Mouse (Mus musculus) urinary bladder, adult 18-20 months (tissue): ENCODE data around the gene Ap2a2.
"Not testable (repeated sequence)": the region's sequence is repeated elsewhere in the genome, so short reads cannot be mapped to it uniquely, and the experiment has no call there.

Experiments used
- DNase-seq, 2 experiments: peaks; one replicate each; pipeline ENCODE4 v3.0.0; 2022; ENCODE audit warnings: low spot score in 2 of 2, mixed read lengths in 2 of 2

Gene Ap2a2

DNA sequence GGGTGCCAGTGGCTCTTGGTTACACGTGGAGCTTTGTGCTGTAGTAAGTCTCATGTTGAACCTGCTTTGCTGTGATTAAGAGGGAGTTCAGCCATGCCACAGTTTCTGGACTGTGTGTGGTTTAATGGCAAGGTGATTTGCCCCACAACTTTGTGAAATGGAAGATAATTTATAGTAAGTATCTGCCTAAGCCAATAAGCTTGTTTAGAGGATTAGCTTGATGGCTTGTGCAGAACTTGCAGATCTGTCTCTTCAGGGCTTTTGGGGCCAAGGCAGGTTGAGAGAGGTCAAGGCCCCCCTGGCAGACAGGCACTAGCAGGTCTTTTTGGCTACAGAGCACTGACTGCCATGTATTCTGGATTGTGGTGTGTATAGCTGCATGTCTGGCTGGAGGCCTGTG is 35.0 kb downstream of the Ap2a2 start:
- DNase-seq: no peak

DNA sequence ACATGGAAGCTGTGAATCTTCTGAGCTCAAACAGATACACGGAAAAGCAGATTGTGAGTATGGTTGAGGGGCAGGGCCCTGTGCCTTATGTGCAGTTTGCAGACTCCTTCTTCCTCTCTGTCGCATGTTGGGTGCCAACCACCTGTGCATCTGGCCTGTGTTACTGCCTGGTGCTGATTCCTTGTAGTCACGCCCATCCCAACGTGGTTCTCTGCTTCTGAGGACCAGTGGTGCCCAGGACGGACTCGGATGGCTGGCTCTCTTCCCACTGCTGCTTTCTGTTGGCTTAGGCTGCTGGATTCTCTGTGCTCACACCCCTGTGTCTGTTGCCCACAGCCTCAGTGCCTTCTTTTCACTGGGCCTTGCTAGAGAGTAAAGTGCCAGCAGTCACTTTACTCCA is 35.6 kb downstream of the Ap2a2 start:
- DNase-seq: no peak

DNA sequence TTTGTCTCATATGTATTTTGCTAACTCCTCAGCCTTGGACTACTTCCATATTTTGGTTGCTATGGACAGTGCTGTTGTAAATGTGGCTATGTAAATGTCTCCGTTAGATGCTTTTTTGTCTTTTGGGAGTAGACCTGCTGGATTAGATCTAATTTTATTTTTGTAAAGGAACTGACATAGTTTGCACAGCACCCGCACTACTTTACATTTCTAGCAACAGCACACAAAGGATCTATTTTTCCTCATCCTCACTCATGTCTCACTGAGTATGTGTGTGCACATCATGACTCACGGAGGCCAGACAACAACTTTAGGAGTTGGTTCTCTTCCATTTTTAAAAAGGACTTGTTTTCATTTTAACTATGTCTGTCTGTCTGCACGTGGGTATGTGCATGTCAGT is 45.7 kb downstream of the Ap2a2 start:
- DNase-seq: no peak

DNA sequence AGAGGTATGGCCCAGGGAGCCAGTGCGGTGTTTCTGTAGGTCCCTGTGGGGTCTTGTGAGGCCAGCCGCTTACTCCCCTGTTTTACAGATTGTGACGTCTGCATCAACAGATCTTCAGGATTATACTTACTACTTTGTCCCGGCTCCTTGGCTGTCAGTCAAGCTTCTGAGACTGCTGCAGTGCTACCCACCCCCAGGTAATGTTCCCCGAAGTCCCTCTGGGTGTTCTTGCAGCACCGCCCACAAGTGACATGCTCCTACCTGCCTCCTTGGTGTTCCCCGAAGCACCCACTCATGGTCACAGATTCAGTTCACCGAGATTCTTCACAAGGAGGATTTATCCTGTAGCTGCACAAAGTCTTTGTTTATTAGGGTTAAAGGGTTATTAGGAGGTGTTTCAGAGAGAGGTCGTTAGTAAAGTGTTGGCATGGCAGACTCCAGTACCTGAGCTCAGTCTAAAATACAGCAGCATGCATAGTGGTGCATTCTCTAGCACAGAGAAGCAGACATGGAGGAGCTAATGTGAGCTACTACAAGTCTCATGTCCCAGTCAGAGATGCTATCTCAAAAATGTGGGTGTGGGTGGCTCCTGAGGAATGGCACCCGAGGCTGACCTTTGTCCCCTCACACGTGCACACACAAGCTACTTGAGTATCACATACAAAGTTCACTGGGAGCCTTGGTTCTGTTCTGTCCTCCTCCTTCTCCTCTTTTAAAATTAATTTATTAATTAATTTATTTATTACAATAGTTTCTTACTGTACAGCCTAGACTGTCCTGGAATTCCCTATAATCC is 47.9 kb downstream of the Ap2a2 start:
- DNase-seq: no peak

DNA sequence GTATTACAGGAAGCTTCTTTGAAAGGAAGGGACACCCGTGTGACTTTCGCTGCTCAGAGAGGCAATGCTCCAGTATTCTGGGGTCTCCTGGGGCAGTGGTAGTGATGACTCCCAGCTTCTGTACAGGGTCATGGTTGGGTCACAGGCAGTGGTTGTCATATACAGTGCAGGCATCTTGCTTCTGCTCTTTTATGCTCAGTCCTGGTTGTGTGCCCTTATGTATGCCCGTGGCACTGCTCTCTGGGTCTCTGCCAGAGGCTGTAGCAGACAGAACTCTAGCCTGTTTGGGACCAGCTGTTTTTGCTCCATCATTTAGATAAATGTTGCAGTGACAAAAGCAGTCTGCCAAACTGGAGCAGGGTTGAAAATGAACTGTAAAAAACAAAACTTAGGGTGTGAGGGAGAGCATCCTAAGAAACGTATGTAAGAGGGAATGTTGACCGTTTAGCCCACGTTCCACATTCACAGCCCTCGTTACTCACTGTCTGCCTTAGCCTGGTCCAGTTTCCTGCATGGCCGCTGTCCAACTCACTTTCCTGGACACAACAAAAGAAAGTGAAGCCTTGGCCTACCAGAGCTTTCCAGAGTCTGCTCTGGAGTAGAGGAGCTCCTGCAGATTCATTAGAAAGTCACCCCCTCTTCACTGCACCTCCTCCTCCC is 49.9 kb downstream of the Ap2a2 start:
- no peak for DNase-seq

DNA sequence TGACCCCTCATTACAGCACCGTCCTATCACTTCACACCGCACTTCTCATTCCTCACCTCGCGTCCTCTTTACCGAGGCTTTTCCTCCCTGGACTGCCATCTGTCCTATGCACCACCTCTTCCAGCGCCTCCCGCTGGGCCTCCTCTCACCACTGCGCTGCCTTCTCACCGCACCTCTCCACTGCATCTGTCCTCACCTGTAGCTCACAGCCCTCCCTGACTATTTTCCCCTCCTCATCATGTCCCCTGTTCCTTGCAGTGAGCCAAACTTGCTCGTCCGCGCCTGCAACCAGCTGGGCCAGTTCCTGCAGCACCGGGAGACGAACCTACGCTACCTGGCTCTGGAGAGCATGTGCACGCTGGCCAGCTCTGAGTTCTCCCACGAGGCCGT is 50.4 kb downstream of the Ap2a2 start:
- no peak for DNase-seq

DNA sequence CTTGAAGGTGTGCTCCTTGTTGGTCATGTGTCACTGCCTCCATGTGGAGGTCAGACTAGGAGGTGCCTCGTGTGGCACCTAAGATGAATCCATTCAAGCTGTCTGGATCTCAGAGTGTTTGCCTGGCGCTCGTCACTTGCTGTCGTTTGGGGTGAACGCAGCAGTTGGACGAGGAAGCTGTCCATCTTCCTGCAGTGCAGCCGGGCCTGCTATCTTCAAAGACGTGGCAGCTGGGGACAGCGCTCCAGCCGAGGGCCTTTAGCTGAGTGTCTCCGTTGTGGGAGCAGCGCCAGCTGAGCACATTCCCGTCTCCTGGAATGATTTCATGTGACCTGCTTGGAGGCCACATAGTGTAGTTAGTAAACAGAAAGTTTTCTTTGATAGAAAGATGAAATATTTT is 50.8 kb downstream of the Ap2a2 start:
- DNase-seq: no peak

DNA sequence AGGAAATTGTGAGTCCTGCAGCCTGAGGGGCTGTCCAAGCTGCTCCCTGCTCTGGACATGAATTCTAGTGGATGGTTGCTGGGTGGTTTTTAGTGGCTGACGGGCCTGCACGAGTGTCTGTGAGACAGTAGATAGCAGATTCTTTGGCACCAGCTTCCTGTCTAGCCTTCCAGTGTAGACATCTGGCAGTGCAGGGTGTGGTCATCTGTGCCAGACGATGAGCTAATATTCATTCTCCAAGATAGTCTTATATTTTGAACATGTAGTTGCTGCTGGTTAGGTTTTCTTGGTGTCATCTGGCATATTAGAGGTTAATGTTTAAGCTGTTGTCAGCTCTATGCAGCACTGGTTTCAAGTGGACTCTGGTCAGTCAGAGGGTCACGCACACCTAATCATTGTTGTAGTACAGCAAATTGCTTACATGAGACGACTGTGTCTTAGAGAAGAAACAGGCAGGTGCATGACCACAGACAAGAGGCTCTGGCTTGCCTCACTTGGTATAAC is 52.4 kb downstream of the Ap2a2 start:
- DNase-seq: no peak

DNA sequence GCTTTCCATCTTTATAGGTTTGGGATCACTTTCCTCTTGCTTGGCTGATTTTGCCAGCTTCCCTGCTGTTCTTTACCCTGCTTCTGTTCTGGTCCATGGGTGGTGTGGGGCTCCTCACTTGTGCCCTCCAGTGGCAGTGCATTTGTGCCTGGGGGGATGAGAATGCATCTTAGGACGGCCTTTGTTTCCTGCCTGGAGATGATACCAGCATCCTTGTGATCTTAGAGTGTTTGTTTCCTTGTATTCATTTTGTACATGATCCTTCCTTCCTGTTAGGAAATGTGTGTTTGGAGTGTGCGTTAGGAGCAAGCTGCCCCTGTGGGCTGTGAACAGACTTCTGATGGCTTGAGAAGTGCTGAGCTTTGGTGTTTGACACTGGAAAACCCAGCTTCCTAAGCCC is 62.2 kb downstream of the Ap2a2 start:
- no peak for DNase-seq

DNA sequence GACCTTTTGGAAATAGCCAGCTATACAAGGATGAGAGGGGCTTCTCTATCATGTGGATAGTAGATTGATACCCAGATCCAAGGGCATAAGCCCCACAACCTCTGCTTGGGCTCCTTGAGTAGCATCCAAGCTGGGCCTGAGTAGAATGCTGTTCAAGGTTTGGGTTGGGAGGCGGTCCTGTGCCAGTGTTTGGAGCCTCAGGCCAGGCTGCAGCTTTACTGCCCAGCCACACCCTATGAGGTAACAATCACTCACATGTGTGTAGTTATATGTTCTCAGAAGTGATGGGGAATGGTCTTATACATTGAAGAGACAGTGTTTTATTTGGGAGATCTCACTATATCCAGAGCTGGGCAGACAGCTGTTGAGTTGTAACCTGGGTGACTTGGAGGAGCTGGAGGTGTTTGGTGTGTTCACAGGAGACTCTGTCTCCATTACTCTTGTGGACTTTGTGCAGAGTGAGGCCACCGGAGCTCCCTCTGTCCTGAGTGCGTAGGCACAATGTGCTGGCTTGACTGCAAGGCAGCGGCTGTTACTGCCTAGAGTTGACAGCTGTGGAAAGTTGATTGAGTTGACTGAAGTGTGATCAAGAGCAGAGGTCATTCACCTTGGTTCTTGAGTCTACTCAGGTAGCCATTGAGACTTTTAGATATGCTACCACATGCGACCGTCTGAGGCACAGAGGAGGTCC is 63.3 kb downstream of the Ap2a2 start:
- no peak for DNase-seq

DNA sequence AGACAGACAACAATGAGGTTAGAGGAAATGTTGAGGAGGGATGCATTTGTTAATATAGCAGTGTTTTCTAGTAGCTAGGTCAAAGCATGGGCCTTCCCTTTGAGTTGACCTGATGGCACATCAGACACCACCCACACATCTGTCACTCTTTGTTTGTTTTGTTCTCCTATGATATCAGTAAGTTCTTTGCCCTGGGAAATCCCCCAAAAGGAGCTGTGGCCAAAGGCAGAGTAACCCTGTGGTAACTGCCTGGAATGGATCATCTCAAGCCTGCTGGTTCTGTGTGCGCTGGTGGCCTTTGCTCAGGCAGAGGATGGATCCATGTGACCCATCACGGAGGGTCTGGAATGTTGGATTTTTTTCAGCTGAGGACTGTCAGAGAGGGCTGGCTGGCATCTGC is 66.0 kb downstream of the Ap2a2 start:
- no peak for DNase-seq

DNA sequence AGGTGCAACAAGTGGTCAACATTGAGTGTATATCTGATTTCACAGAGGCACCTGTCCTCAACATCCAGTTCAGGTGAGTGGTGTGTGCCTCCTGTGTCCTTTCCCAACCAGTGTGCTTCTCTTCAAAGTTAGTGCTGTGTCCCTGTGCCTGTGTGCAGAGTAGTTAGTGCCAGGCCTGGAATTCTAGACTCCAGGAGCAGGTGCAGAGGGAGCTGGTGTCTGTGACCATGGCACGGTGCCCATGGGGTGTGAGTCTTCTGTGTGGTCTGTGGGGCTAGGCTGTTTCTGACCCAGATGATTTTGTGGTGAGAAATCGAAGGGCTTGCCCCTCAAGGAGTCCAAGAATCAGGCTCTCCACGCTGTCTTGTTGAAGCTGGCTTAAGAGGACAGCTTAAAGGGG is 67.3 kb downstream of the Ap2a2 start:
- DNase-seq: no peak

DNA sequence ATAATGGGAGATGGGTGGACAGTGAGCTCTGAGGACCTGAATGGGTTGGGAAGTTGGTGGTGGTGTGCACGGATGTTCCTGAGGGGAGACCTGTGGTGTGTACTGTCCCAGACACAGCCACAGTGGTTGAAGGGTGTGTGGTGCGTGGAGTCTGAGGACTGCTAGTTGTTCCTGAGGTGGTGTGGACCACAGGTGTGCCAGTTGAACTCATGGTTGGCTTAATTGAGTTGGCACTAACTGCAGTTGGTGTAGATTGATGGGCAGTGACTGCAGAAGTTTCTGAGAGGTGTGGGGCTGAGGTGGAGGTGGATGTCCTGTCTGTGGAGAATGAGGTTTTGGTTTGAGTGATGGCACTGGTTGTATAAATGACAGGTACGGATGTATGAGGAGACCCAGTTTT is 76.1 kb downstream of the Ap2a2 start:
- peak in 1 of 2 experiments; percentile 27 for DNase-seq

DNA sequence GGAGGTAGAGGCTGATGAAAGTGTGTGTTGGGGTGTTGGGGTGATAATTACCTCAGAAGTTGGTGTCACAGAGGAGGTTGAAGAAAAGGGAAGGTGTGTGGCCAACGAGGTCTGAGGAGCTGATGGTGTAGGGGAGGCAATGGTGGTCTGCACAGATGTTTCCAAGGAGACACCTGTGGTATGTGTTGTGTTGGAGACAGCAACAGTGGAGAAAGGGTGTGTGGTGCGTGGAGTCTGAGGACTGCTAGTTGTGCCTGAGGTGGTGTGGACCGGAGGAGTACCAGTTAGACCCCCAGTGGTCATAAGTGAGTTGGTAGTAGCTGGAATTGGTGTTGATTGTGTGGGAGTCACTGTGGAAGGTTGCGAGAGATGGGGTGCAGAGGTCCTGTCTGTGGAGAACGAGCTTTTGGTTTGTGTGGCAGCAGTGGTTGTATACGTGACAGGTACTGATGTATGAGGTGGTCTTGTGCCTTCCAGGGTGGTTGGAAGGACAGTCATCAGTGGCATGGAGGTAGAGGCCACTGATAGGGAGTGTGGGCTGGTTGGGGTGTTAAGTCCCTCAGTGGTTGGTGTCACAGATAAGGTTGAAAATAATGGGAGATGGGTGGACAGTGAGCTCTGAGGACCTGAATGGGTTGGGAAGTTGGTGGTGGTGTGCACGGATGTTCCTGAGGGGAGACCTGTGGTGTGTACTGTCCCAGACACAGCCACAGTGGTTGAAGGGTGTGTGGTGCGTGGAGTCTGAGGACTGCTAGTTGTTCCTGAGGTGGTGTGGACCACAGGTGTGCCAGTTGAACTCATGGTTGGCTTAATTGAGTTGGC is 76.8 kb downstream of the Ap2a2 start:
- not testable (repeated sequence) for DNase-seq

DNA sequence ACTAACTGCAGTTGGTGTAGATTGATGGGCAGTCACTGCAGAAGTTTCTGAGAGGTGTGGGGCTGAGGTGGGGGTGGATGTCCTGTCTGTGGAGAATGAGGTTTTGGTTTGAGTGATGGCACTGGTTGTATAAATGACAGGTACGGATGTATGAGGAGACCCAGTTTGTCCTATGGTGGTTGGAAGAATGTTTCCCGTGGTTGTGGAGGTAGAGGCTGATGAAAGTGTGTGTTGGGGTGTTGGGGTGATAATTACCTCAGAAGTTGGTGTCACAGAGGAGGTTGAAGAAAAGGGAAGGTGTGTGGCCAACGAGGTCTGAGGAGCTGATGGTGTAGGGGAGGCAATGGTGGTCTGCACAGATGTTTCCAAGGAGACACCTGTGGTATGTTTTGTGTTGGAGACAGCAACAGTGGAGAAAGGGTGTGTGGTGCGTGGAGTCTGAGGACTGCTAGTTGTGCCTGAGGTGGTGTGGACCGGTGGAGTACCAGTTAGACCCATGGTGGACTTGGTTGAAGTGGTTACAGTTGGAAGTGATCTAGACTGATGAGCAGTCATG is 77.4 kb downstream of the Ap2a2 start:
- not testable (repeated sequence) for DNase-seq

DNA sequence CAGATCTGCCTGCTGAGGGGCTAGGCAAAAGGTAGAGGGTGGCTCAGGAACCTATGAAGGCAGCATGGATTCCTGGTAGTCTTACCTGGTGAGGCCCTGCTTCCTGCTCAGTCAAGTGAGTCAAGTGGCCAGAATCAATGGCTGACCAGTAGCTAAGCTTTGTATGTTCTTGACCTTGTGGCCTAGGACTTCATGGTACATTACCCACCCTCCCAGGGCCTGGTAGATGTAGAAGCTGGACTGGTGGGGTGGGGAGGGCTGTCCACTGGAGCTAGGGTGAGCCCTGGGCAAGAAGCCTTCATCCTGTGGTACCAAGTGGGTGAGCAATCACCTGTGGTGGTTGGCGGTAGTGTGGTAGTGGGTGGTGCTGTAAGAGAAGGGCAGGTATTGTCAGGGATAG is 80.4 kb downstream of the Ap2a2 start:
- DNase-seq: no peak

DNA sequence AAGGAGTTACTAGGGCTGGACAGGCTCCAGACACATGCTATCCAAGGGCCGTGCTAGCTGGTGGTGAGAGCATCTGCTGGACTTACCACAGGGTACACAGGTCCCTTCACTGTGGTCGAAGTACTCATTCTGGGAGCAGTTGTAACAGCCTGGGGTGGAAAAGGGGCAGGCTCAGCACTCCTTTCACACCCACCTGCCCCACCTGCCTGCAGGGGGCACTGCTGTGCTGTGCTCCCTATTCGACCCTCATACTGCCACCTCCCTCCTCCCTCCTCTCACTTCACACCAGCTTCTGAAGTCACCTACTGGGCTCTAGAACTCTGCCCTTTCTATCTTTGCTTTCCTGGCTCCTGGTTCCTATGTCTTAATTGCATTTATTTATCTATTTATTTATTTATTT is 81.2 kb downstream of the Ap2a2 start:
- DNase-seq: no peak

DNA sequence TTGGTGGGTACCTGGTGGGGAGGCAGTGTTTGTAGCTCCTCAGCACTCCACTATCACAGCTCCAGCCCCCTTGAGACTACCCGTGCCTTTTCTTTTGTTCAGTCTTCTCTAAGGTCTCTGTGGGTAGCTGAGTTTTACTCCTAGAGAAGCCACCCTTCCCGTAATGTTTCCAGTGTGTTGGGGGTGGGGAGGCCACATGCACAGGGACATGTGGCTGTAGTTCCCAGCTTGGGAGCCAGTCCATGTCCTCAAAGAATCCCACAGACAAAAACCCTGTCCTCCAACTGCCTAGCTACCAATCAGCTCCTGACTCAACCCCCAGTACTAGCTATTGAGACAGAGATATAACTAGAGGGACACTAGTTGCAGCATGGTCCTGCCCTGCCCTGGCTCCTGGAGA is 85.1 kb downstream of the Ap2a2 start:
- DNase-seq: no peak

DNA sequence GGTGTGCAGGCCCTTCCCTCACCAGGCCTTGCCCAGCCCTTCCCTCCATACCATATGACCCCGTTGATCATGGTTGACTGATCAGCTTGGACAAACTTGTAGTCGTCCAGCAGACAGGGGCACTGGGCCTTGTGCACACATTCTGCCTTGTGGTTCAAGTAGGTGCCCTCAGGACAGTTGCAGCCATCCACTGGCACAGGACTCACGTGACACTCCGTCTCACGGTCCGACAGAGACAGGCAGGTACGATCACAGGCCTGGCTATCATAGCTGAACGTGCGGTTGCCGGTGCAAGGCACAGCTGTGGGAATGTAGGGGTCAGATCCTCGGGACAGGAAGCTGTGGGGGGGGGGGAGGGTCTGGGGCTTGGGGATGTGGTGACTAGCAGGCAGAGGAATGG is 85.8 kb downstream of the Ap2a2 start:
- no peak for DNase-seq

DNA sequence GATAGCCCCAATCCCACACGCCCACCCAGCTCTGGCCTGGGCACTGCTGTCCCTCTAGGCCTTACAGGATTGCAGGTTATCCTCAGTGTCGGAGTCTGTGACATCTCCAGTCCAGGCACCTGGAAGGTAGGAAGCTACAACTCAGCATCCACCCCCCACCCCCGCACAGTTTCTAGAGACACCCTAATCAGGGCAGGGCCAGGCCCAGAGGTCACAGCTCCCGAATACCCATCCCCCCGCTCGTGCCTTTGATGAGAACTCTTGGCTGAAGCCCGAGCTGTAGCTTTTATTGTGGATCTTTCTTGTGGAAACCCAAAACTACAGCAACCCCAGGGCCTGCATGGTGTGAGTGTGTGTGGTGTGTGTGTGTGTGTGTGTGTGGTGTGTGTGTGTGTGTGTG is 90.2 kb downstream of the Ap2a2 start:
- no peak for DNase-seq

DNA sequence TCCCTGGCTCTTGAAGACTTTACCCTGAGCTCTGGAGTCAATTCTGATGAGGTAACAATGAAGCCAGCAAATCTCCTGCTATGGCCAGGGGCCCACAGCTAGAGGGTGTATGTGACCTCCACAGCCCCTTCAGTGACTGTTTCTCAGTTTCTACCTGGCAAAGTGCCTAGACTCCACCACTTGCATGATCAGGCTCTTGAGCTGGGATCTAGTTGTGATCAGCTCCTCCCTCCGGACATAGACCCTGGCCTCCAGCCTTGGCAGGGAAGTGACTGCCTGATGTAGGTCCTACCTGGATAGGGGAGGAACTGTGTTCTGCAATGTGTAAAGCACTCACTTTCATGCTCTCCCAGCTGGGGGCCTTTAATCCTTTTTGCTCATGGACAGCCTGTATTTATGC is 98.4 kb downstream of the Ap2a2 start:
- no peak for DNase-seq

DNA sequence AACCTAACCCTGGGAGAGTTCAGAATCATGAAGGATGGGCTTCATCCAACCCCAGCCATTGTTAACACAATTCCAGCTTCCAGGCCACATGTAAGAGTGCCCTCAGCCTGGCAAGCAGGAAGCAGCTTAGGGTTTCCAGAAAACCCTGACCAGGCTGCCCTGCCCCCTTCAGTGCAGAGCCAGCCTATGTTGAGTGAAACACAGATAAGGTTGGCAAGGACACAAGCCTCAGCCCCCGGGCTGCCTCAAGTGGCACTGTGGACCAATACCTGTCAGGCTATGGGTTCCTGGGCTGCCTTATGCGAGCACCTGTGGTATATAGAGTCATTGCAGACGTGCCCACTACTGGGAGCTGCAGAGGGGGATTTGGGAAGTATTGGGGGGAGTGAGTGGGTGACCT is 99.5 kb downstream of the Ap2a2 start:
- DNase-seq: no peak
